Mouse (Mus musculus) midbrain, postnatal 0 days (tissue): ENCODE results near the gene Cul4b. TPM values are rescaled to one million over a fixed set of nuclear protein-coding genes. Genes with fewer than 3 reads are reported as not detected.

Experiments
- ATAC-seq: fragments of 200-750 bp; cut with Nextera tagmentation; 2 replicates; pipeline ENCODE4 v1.8.0; 2017; ENCODE audit warnings: moderate number of reproducible peaks, mild to moderate bottlenecking, moderate TSS enrichment, moderate library complexity; ENCODE audit not compliant: low FRiP score
- DNase-seq: peaks from one replicate; pipeline ENCODE4 v3.0.0-alpha.2; 2015; ENCODE audit warnings: low spot score
- H3K27ac ChIP-seq: fragments of 300-500 bp; sonication (generic); 2 replicates; pipeline ENCODE4 v1.5.1; 2014; ENCODE audit warnings: low read depth, mild to moderate bottlenecking, low read length, mixed read lengths
- H3K27me3 ChIP-seq: fragments of 300-500 bp; sonication (generic); 2 replicates; pipeline ENCODE4 v1.6.1; 2014; ENCODE audit warnings: low read length, control low read depth, mixed read lengths; ENCODE audit not compliant: insufficient read depth
- H3K36me3 ChIP-seq: fragments of 300-500 bp; sonication (generic); 2 replicates; pipeline ENCODE4 v1.6.1; 2014; ENCODE audit warnings: low read length, control low read depth, mixed read lengths; ENCODE audit not compliant: insufficient read depth
- H3K4me1 ChIP-seq: fragments of 300-500 bp; sonication (generic); 2 replicates; pipeline ENCODE4 v1.6.1; 2014; ENCODE audit warnings: mild to moderate bottlenecking, control low read depth, antibody characterized with exemption, low read length, mixed read lengths; ENCODE audit not compliant: insufficient read depth
- H3K4me2 ChIP-seq: fragments of 300-500 bp; sonication (generic); 2 replicates; pipeline ENCODE4 v1.6.1; 2014; ENCODE audit warnings: low read depth, mild to moderate bottlenecking, low read length, mixed read lengths; ENCODE audit not compliant: poor library complexity, severe bottlenecking
- H3K4me3 ChIP-seq: fragments of 300-500 bp; sonication (generic); 2 replicates; pipeline ENCODE4 v1.5.1; 2014; ENCODE audit warnings: low read depth, mild to moderate bottlenecking, low read length, moderate library complexity
- H3K9ac ChIP-seq: fragments of 300-500 bp; sonication (generic); replicated peaks from 2 replicates; pipeline ENCODE4 v1.6.1; 2014; ENCODE audit warnings: mild to moderate bottlenecking, low read length, moderate library complexity, mixed read lengths; ENCODE audit not compliant: poor library complexity, severe bottlenecking
- H3K9me3 ChIP-seq: fragments of 300-500 bp; sonication (generic); 2 replicates; pipeline ENCODE4 v1.6.1; 2016; ENCODE audit warnings: low read length, control low read depth
- CTCF ChIP-seq: IDR thresholded peaks from 2 replicates; pipeline ENCODE4 v1.5.1; 2016; ENCODE audit warnings: antibody characterized with exemption, mild to moderate bottlenecking
- WGBS: fragments of 180-500 bp; shearing (Covaris S2); extraction: QIAGEN DNeasy Blood & Tissue Kit; methylation state at CpG from one replicate; pipeline ENCODE4 v1.1.7; 2014; 5-methylcytosine and 5-hydroxymethylcytosine counted together
- polyA plus RNA-seq: library from polyadenylated mRNA; unstranded; fragments of >200 nt; fragmentation: Nextera tagmentation; extraction: Ambion mirVana; gene quantifications from 2 replicates; pipeline ENCODE4 v1.2.1, GENCODE M21; 2015
- total RNA-seq: library from RNA; depleted of rRNA; stranded (reverse); fragments of >200 nt; gene quantifications from 2 replicates; pipeline ENCODE4 v1.2.3, GENCODE M21; 2014; rRNA removed

Cul4b gene
- total RNA-seq, result 19.3 and 27.0 TPM in 2 replicates
- polyA plus RNA-seq, result 14.4 and 14.6 TPM in 2 replicates

GRCm38 (mm10) chrX:38576078-38576477 lies at the start of gene Cul4b:
Gene Cul4b, minus strand, starts transcription at chrX:38576196.
- no peak within 1 kb of the TSS for H3K9ac ChIP-seq
- DNase-seq (no peak), ATAC-seq (no peak)
- H3K4me3 ChIP-seq, result no peak within 1 kb of the TSS
- no peaks in the 10 kb centered on the region for H3K36me3 ChIP-seq
- no peaks in the 10 kb centered on the region for H3K27me3 ChIP-seq
- H3K27ac ChIP-seq, result no peak within 1 kb of the TSS
- no peak within 1 kb of the TSS for H3K4me2 ChIP-seq
- no peaks in the 10 kb centered on the region for H3K4me1 ChIP-seq
- no peaks in the 10 kb centered on the region for H3K9me3 ChIP-seq
- WGBS, result 90% methylated on average over 15 of the region's 15 CpGs
- no peak for TF ChIP-seq CTCF

GRCm38 (mm10) chrX:38600995-38601369 lies 25.0 kb upstream of the Cul4b start:
- peak overlapping the region; percentile 42 for H3K4me3 ChIP-seq
- H3K9me3 ChIP-seq, result no peaks in the 10 kb centered on the region
- peak; percentile 86 for ATAC-seq
- 17% methylated on average over 3 of the region's 3 CpGs for WGBS
- peak overlapping the region; percentile 48 for H3K4me2 ChIP-seq
- H3K27me3 ChIP-seq, result no peaks in the 10 kb centered on the region
- no peak for TF ChIP-seq CTCF
- no peaks in the 10 kb centered on the region for H3K36me3 ChIP-seq
- H3K4me1 ChIP-seq, result no peaks in the 10 kb centered on the region
- H3K27ac ChIP-seq, result peak overlapping the region; percentile 82
- peak; percentile 52 for DNase-seq
- H3K9ac ChIP-seq, result peak overlapping the region; percentile 55

- 19% methylated on average over 26 of the region's 26 CpGs for WGBS
- TF ChIP-seq CTCF, result no peak
- peak; percentile 94 for DNase-seq
Measured at GRCm38 (mm10) chrX:38600177-38600994, 24.4 kb upstream of the Cul4b start, which contains the start of gene Mcts1. Gene Mcts1, plus strand, starts transcription at chrX:38600578.

GRCm38 (mm10) chrX:38593180-38593889 lies 17.3 kb upstream of the Cul4b start:
- H3K27ac ChIP-seq, result no peak overlapping the region
- H3K9ac ChIP-seq, result no peak overlapping the region
- no peak overlapping the region for H3K4me2 ChIP-seq
- H3K4me3 ChIP-seq, result no peak overlapping the region
- DNase-seq, result peak; percentile 4
- H3K4me1 ChIP-seq, result no peaks in the 10 kb centered on the region
- H3K9me3 ChIP-seq, result no peaks in the 10 kb centered on the region
- H3K36me3 ChIP-seq, result no peaks in the 10 kb centered on the region
- H3K27me3 ChIP-seq, result no peaks in the 10 kb centered on the region
- TF ChIP-seq CTCF, result no peak
- 57% methylated on average over 5 of the region's 5 CpGs for WGBS
- no peak for ATAC-seq

More at GRCm38 (mm10) chrX:38600177-38600994, 24.4 kb upstream of the Cul4b start, which contains the start of gene Mcts1:
- no peaks in the 10 kb centered on the region for H3K9me3 ChIP-seq
- H3K4me1 ChIP-seq, result no peaks in the 10 kb centered on the region
- H3K4me2 ChIP-seq, result peak within 1 kb of the TSS; percentile 48
- no peaks in the 10 kb centered on the region for H3K36me3 ChIP-seq
- peak within 1 kb of the TSS; percentile 55 for H3K9ac ChIP-seq
- H3K4me3 ChIP-seq, result peak within 1 kb of the TSS; percentile 42
- no peaks in the 10 kb centered on the region for H3K27me3 ChIP-seq
- peak within 1 kb of the TSS; percentile 82 for H3K27ac ChIP-seq
- peak; percentile 90 for ATAC-seq

GRCm38 (mm10) chrX:38591749-38592148 lies 15.8 kb upstream of the Cul4b start:
- no peaks in the 10 kb centered on the region for H3K4me1 ChIP-seq
- no peak overlapping the region for H3K4me3 ChIP-seq
- no peak for TF ChIP-seq CTCF
- no peaks in the 10 kb centered on the region for H3K27me3 ChIP-seq
- H3K36me3 ChIP-seq, result no peaks in the 10 kb centered on the region
- H3K4me2 ChIP-seq, result no peak overlapping the region
- H3K9me3 ChIP-seq, result no peaks in the 10 kb centered on the region
- DNase-seq (no peak), ATAC-seq (no peak)
- WGBS, result 82% methylated on average over 3 of the region's 3 CpGs
- no peak overlapping the region for H3K9ac ChIP-seq
- H3K27ac ChIP-seq, result no peak overlapping the region

GRCm38 (mm10) chrX:38589827-38590226 lies 13.8 kb upstream of the Cul4b start:
- Histone ChIP-seq H3K4me3 (no peak overlapping the region), H3K27ac (no peak overlapping the region), H3K4me1 (no peaks in the 10 kb centered on the region), H3K9ac (no peak overlapping the region), H3K9me3 (no peaks in the 10 kb centered on the region), H3K36me3 (no peaks in the 10 kb centered on the region), H3K4me2 (no peak overlapping the region), H3K27me3 (no peaks in the 10 kb centered on the region)
- DNase-seq (no peak), ATAC-seq (no peak)
- TF ChIP-seq CTCF, result no peak
- WGBS, result 40% methylated on average over 4 of the region's 4 CpGs
